Mouse (Mus musculus): ENCODE measurements at regions not wholly inside any gene's neighbourhood (a gene's known extent, or its start where the extent isn't known, plus 50 kb on each side); places are given as distances from the start of the nearest gene placed in this dataset.
A peak's percentile ranks its signal among the peaks of the same experiment; 100 is the strongest.
"Not testable (repeated sequence)": the region's sequence is repeated elsewhere in the genome, so short reads cannot be mapped to it uniquely, and the experiment has no call there.

GRCm38 (mm10) chr11:42754481-42755272, 280.9 kb upstream of the Gm9972 start:
- DNase-seq (ENCODE audit: low spot score in 2 of 2), result no peak

GRCm38 (mm10) chr11:42755415-42755814, 280.1 kb upstream of the Gm9972 start:
- DNase-seq (ENCODE audit: low spot score in 2 of 2), result no peak

- no peak for DNase-seq (ENCODE audit: low spot score in 2 of 2)
Observed at GRCm38 (mm10) chr11:42765213-42765612, 270.3 kb upstream of the Gm9972 start.

- DNase-seq (ENCODE audit: low spot score in 2 of 2), result no peak
Observed at GRCm38 (mm10) chr11:42775074-42775676, 260.4 kb upstream of the Gm9972 start.

- no peak for DNase-seq (ENCODE audit: low spot score in 2 of 2)
Observed at GRCm38 (mm10) chr11:42811487-42811886, 224.1 kb upstream of the Gm9972 start.

GRCm38 (mm10) chr11:42815753-42816152, 219.8 kb upstream of the Gm9972 start:
- no peak for DNase-seq (ENCODE audit: low spot score in 2 of 2)

GRCm38 (mm10) chr11:42822835-42823234, 212.7 kb upstream of the Gm9972 start:
- DNase-seq (ENCODE audit: low spot score in 2 of 2), result peak; percentile 3 to 4

GRCm38 (mm10) chr11:42845795-42846194, 189.8 kb upstream of the Gm9972 start:
- DNase-seq (ENCODE audit: low spot score in 2 of 2), result no peak

GRCm38 (mm10) chr11:42854411-42854810, 181.1 kb upstream of the Gm9972 start:
- DNase-seq (ENCODE audit: low spot score in 2 of 2), result no peak

GRCm38 (mm10) chr11:42857687-42858086, 177.9 kb upstream of the Gm9972 start:
- DNase-seq (ENCODE audit: low spot score in 2 of 2), result no peak

GRCm38 (mm10) chr11:42874056-42874455, 161.5 kb upstream of the Gm9972 start:
- no peak for DNase-seq (ENCODE audit: low spot score in 2 of 2)

GRCm38 (mm10) chr11:42900024-42900423, 135.5 kb upstream of the Gm9972 start:
- no peak for DNase-seq (ENCODE audit: low spot score in 2 of 2)

GRCm38 (mm10) chr11:42903459-42904012, 132.0 kb upstream of the Gm9972 start:
- no peak for DNase-seq (ENCODE audit: low spot score in 2 of 2)

- no peak for DNase-seq (ENCODE audit: low spot score in 2 of 2)
Observed at GRCm38 (mm10) chr11:42905561-42905960, 130.0 kb upstream of the Gm9972 start.

GRCm38 (mm10) chr11:42906020-42906419, 129.5 kb upstream of the Gm9972 start:
- no peak for DNase-seq (ENCODE audit: low spot score in 2 of 2)

GRCm38 (mm10) chr11:42916421-42917181, 118.9 kb upstream of the Gm9972 start:
- DNase-seq (ENCODE audit: low spot score in 2 of 2), result no peak

- no peak for DNase-seq (ENCODE audit: low spot score in 2 of 2)
Observed at GRCm38 (mm10) chr11:42919221-42919620, 116.3 kb upstream of the Gm9972 start.

GRCm38 (mm10) chr11:42927156-42927555, 108.4 kb upstream of the Gm9972 start:
- peak; percentile 77 to 87 for DNase-seq (ENCODE audit: low spot score in 2 of 2)

GRCm38 (mm10) chr11:42928916-42929315, 106.6 kb upstream of the Gm9972 start:
- DNase-seq (ENCODE audit: low spot score in 2 of 2), result peak; percentile 7 to 9

- not testable (repeated sequence) for DNase-seq (ENCODE audit: low spot score in 2 of 2)
Observed at GRCm38 (mm10) chr11:42939271-42939670, 96.3 kb upstream of the Gm9972 start.

GRCm38 (mm10) chr11:42941561-42941960, 94.0 kb upstream of the Gm9972 start:
- DNase-seq (ENCODE audit: low spot score in 2 of 2), result no peak

GRCm38 (mm10) chr11:42942284-42942683, 93.3 kb upstream of the Gm9972 start:
- DNase-seq (ENCODE audit: low spot score in 2 of 2), result no peak
